Mouse (Mus musculus): ENCODE data around the gene Inpp5b. TPM values are rescaled to one million over a fixed set of nuclear protein-coding genes. Genes with fewer than 3 reads are reported as not detected.

Gene Inpp5b
- total RNA-seq, 1 experiment from 2014 or later, result 24.8 TPM

GRCm38 (mm10) chr4:124765802-124766565 lies 24.3 kb downstream of the Inpp5b start:
- DNase-seq, result no peak

- no peak for DNase-seq
These were observed 24.9 kb downstream of the Inpp5b start for GRCm38 (mm10) chr4:124766566-124766940.

GRCm38 (mm10) chr4:124768963-124769591 lies 27.4 kb downstream of the Inpp5b start:
- DNase-seq, result no peak

GRCm38 (mm10) chr4:124770624-124771023 lies 29.0 kb downstream of the Inpp5b start:
- no peak for DNase-seq

GRCm38 (mm10) chr4:124772125-124772524 lies 30.5 kb downstream of the Inpp5b start:
- DNase-seq, result no peak

GRCm38 (mm10) chr4:124773449-124773848 lies 31.8 kb downstream of the Inpp5b start:
- no peak for DNase-seq

GRCm38 (mm10) chr4:124773995-124774394 lies 32.3 kb downstream of the Inpp5b start:
- no peak for DNase-seq

GRCm38 (mm10) chr4:124774429-124774828 lies 32.8 kb downstream of the Inpp5b start:
- no peak for DNase-seq

GRCm38 (mm10) chr4:124781361-124781760 lies 39.7 kb downstream of the Inpp5b start:
- no peak for DNase-seq

- DNase-seq, result no peak
These were observed 40.7 kb downstream of the Inpp5b start for GRCm38 (mm10) chr4:124782395-124782794.

GRCm38 (mm10) chr4:124783937-124784336 lies 42.3 kb downstream of the Inpp5b start:
- no peak for DNase-seq

- DNase-seq, result no peak
These were observed 48.4 kb downstream of the Inpp5b start for GRCm38 (mm10) chr4:124790013-124790412.

GRCm38 (mm10) chr4:124792114-124792513 lies 50.5 kb downstream of the Inpp5b start:
- no peak for DNase-seq

GRCm38 (mm10) chr4:124796141-124796540 lies 54.5 kb downstream of the Inpp5b start:
- DNase-seq, result no peak

- DNase-seq, result no peak
These were observed 55.3 kb downstream of the Inpp5b start for GRCm38 (mm10) chr4:124796913-124797312.

- peak; percentile 89 for DNase-seq
These were observed 60.1 kb downstream of the Inpp5b start, which contains the start of gene Mtf1 for GRCm38 (mm10) chr4:124801552-124802308. Mtf1 (plus strand) TSS chr4:124802104.

GRCm38 (mm10) chr4:124802309-124803260 lies 60.9 kb downstream of the Inpp5b start:
- DNase-seq, result peak; percentile 96

GRCm38 (mm10) chr4:124803406-124803805 lies 61.8 kb downstream of the Inpp5b start:
- DNase-seq, result no peak

- no peak for DNase-seq
These were observed 66.9 kb downstream of the Inpp5b start for GRCm38 (mm10) chr4:124808511-124808910.

GRCm38 (mm10) chr4:124809136-124809883 lies 67.7 kb downstream of the Inpp5b start:
- no peak for DNase-seq

- no peak for DNase-seq
These were observed 68.4 kb downstream of the Inpp5b start for GRCm38 (mm10) chr4:124810056-124810455.

Measured in adrenal gland, postnatal 25 days (tissue).